Mouse (Mus musculus): Measurements from ENCODE around the gene Klc4. TPM values are rescaled to one million over a fixed set of nuclear protein-coding genes. Genes with fewer than 3 reads are reported as not detected.

Klc4 gene
- total and polyA plus RNA-seq, 3 experiments = 5.4 to 9.5 TPM; not detected in 1

- TF ChIP-seq MAFK (IDR thresholded peaks at IDR 0.05; ENCODE audit: borderline replicate concordance, low read depth, low read length) = no peak
- TF ChIP-seq MEF2A (IDR thresholded peaks at IDR 0.05; ENCODE audit: extremely low read depth, insufficient replicate concordance, low read depth, low read length, poor library complexity, severe bottlenecking) = no peak
- peak; percentile 97 for TF ChIP-seq ELF1 (IDR thresholded peaks at IDR 0.05; ENCODE audit: low read depth, low read length)
- peak; percentile 68 for TF ChIP-seq TBP (IDR thresholded peaks at IDR 0.05; ENCODE audit: low read depth, low read length)
- 0 out of 2 replicates have a peak, but pooled peaks have one; percentile 37 for TF ChIP-seq NRF1 (IDR thresholded peaks at IDR 0.05; ENCODE audit: insufficient read depth, low read depth, low read length, poor library complexity, severe bottlenecking)
- 0 out of 2 replicates have a peak, but pooled peaks have one; percentile 15 for TF ChIP-seq USF1 (IDR thresholded peaks at IDR 0.05; ENCODE audit: low read depth, low read length)
- peak; percentile 70; the same call in 1 of the 2 replicates for TF ChIP-seq POLR2AphosphoS5 (IDR thresholded peaks at IDR 0.05; ENCODE audit: borderline replicate concordance, low read depth, low read length)
- TF ChIP-seq POLR2AphosphoS2 (IDR thresholded peaks at IDR 0.05; ENCODE audit: low read length) = peak; percentile 100
- peak; percentile 45; the same call in 1 of the 2 replicates for TF ChIP-seq RCOR1 (IDR thresholded peaks at IDR 0.05; ENCODE audit: low read depth, low read length)
- no peak for TF ChIP-seq CHD1 (IDR thresholded peaks at IDR 0.05; ENCODE audit: low read depth, low read length)
- TF ChIP-seq MAX (IDR thresholded peaks at IDR 0.05; ENCODE audit: low read length) = peak; percentile 86
- peak; percentile 48 for TF ChIP-seq ETS1 (IDR thresholded peaks at IDR 0.05; ENCODE audit: low read depth, low read length)
- peak; percentile 91 to 94 for TF ChIP-seq POLR2A (IDR thresholded peaks at IDR 0.05; ENCODE audit: control insufficient read depth in 1 of 2, insufficient read depth in 1 of 2, low read depth in 1 of 2, low read length in 2 of 2, poor library complexity in 1 of 2)
- TF ChIP-seq GABPA (IDR thresholded peaks at IDR 0.05; ENCODE audit: low read depth, low read length) = no peak
- peak; percentile 81 for TF ChIP-seq NELFE (IDR thresholded peaks at IDR 0.05; ENCODE audit: low read depth, low read length)
Measured at GRCm38 (mm10) chr17:46673850-46674529, 28.2 kb upstream of the Klc4 start, which contains the start of gene Rrp36 (continued).

- Histone ChIP-seq H3K4me3 (ENCODE audit: control insufficient read depth in 1 of 2, insufficient read depth in 1 of 2, low read depth in 2 of 2, low read length in 2 of 2) (no peak overlapping the region), H3K27me3 (ENCODE audit: control insufficient read depth in 1 of 2, insufficient read depth in 2 of 2, low read length in 2 of 2) (no peaks in the 10 kb centered on the region), H3K36me3 (ENCODE audit: control insufficient read depth in 1 of 2, insufficient read depth in 2 of 2, low read length in 2 of 2) (peaks cover 0 to 7% of the 10 kb centered on the region in 2 experiments; a peak in 3 of 4 replicates), H3K4me1 (ENCODE audit: control insufficient read depth in 1 of 2, insufficient read depth in 2 of 2, low read length in 2 of 2) (peaks cover 0 to 12% of the 10 kb centered on the region in 2 experiments; a peak in 3 of 4 replicates), H3K9ac (ENCODE audit: control insufficient read depth, low read depth, low read length, poor library complexity, severe bottlenecking) (no peak overlapping the region), H3K9me3 (replicated peaks; ENCODE audit: insufficient read depth, low read length) (no peaks in the 10 kb centered on the region), H3K79me2 (ENCODE audit: control insufficient read depth, insufficient read depth, low read length, poor library complexity) (peaks cover 12% of the 10 kb centered on the region), H3K27ac (ENCODE audit: control insufficient read depth, low read depth, low read length) (no peak overlapping the region)
- no peak for DNase-seq (ENCODE audit: low read depth, low spot score)
- TF ChIP-seq MEF2A (IDR thresholded peaks at IDR 0.05; ENCODE audit: extremely low read depth, insufficient replicate concordance, low read depth, low read length, poor library complexity, severe bottlenecking) = no peak
- no peak for TF ChIP-seq GABPA (IDR thresholded peaks at IDR 0.05; ENCODE audit: low read depth, low read length)
- TF ChIP-seq NRF1 (IDR thresholded peaks at IDR 0.05; ENCODE audit: insufficient read depth, low read depth, low read length, poor library complexity, severe bottlenecking) = no peak
- TF ChIP-seq HCFC1 (IDR thresholded peaks at IDR 0.05; ENCODE audit: low read depth, low read length) = no peak
- no peak for TF ChIP-seq MYC (IDR thresholded peaks at IDR 0.05; ENCODE audit: low read depth, low read length)
- no peak for TF ChIP-seq CHD2 (IDR thresholded peaks at IDR 0.05; ENCODE audit: low read length)
- no peak for TF ChIP-seq E2F4 (IDR thresholded peaks at IDR 0.05; ENCODE audit: borderline replicate concordance, low read depth, low read length)
- TF ChIP-seq CHD1 (IDR thresholded peaks at IDR 0.05; ENCODE audit: low read depth, low read length) = no peak
- no peak for TF ChIP-seq TCF12 (IDR thresholded peaks at IDR 0.05; ENCODE audit: low read depth, low read length)
- no peak for TF ChIP-seq CTCF (IDR thresholded peaks at IDR 0.05 in 2 of 3, conservative IDR thresholded peaks at IDR 0.05 in 1 of 3; ENCODE audit: control insufficient read depth in 1 of 3, insufficient read depth in 1 of 3, low read depth in 2 of 3, low read length in 3 of 3, poor library complexity in 1 of 3, severe bottlenecking in 1 of 3)
- no peak for TF ChIP-seq POLR2AphosphoS5 (IDR thresholded peaks at IDR 0.05; ENCODE audit: borderline replicate concordance, low read depth, low read length)
- TF ChIP-seq MAZ (IDR thresholded peaks at IDR 0.05; ENCODE audit: low read depth, low read length) = no peak
- TF ChIP-seq SMC3 (IDR thresholded peaks at IDR 0.05; ENCODE audit: low read depth, low read length) = no peak
- TF ChIP-seq GATA1 (IDR thresholded peaks at IDR 0.05; ENCODE audit: low read depth, low read length) = no peak
- no peak for TF ChIP-seq MAX (IDR thresholded peaks at IDR 0.05; ENCODE audit: low read length)
- TF ChIP-seq ELF1 (IDR thresholded peaks at IDR 0.05; ENCODE audit: low read depth, low read length) = no peak
- TF ChIP-seq ZNF384 (IDR thresholded peaks at IDR 0.05; ENCODE audit: low read depth, low read length) = no peak
- no peak for TF ChIP-seq USF1 (IDR thresholded peaks at IDR 0.05; ENCODE audit: low read depth, low read length)
- no peak for TF ChIP-seq UBTF (IDR thresholded peaks at IDR 0.05; ENCODE audit: borderline replicate concordance, insufficient read depth, low read depth, low read length)
- TF ChIP-seq MXI1 (IDR thresholded peaks at IDR 0.05; ENCODE audit: low read depth, low read length) = no peak
Measured at GRCm38 (mm10) chr17:46669911-46670310, 24.1 kb upstream of the Klc4 start.
